Mouse (Mus musculus): ENCODE measurements around the gene Scgb1b7. TPM values are rescaled to one million over a fixed set of nuclear protein-coding genes. Genes with fewer than 3 reads are reported as not detected.
"Not testable (repeated sequence)": the region's sequence is repeated elsewhere in the genome, so short reads cannot be mapped to it uniquely, and the experiment has no call there.

Scgb1b7 gene
- total RNA-seq (2021), result not detected
- long read RNA-seq, experiment 1, result 0 reads
- long read RNA-seq, experiment 2, result 0 reads

DNA sequence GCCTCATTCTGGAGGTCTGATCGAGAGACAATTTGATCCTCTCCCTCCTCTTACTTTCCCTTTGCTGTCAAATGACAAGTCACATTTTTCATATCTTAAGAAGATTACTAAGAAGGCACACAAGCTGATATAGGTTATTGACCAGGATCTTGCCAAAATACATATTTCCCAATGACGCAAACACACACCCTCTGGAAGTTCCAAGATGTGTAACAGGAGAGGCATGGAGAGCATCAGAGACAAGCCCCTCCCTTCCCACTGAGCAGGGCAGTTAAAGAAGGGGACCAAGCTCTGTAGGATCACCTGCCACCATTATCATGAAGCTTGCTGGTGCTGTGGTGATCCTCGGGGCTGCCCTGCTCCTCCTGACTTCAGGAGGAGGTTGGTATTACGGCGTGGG lies at the start of gene Scgb1b7:
Scgb1b7 (plus strand) TSS at position 301 of the 400 bp plus-strand sequence.
- not testable (repeated sequence) for DNase-seq

DNA sequence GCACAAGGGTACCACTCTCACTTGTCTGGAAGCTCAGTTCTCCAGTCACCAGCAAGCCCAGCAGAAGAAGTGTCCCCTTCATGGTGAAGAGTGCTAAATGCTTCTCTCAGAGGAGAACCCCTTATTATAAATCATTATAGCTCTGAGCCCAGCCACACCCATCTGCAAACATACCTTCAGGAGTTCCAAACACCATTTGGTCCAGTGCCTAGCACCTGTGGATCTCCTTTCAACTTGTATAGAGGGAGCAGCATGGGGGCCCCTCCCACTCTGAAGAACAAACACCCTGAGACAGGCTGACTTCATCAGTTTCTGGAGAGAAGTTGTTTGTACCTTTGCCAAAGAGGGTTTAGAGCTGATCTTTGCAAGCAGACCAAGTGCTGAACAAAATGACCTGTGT lies 6.8 kb upstream of the Scgb1b7 start, which contains the start of gene Scgb2b7:
Scgb2b7 (minus strand) TSS at position 101 of the 400 bp plus-strand sequence.
- DNase-seq, result not testable (repeated sequence)

Other genes with a start within 250 kb of the Scgb1b7 start
- gene Scgb2b7, start 6.9 kb upstream of the Scgb1b7 start, total RNA-seq (2021), result not detected